Comparison of ENCODE assay signal across 30 mouse cellular contexts in the genomic region with DNA sequence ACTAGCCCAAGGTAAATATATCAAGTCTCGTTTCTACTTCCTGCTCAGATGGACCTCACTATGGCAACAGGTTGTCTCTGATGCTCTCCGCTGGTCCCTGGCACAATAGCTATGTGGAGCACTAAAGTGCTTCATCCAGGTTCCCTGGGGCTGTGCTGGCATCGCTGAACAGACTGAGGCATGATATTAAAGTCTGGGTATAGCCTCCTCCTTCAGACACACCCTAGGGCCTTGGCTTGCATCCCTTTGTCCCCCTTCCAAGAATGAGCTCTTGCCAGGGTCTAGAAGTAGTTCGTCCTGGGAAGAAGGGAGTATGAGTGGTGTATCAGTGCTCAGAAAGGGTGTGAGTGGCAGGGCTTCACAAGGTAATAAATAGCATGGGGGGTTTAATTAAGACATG.
DNase-seq lines count a peak whose midpoint lies in the region; ATAC-seq and TF ChIP-seq lines count a peak whose summit lies in the region.
"Had no signal": no experiment of that assay in that cellular context is flagged by ENCODE, and none has a peak within 500 bp of the region (broad histone marks: within the 10 kb centered on the region; RNA-seq: fewer than 3 reads in every experiment).

No protein-coding gene starts in this region.

- DNase-seq in adrenal gland, postnatal 14 days = peak; percentile 3
- no peak for DNase-seq in adrenal gland, adult (ENCODE audit: inconsistent age in 2 of 2, low spot score in 1 of 2)
- peak; percentile 24 to 54 for DNase-seq in cerebellum, postnatal 25 days
- DNase-seq in left cerebral cortex, postnatal 4 days = peak; percentile 76
- no peak for DNase-seq in left cerebral cortex, postnatal 36 days (ENCODE audit: low spot score in 2 of 2)
- peak; percentile 55 for DNase-seq in gastrocnemius, adult 2 months
- no peak for DNase-seq in kidney, adult 2 months
- DNase-seq: adrenal gland, postnatal 10 days; heart, adult 11 months; heart, postnatal 4 days; kidney, adult 11 months; kidney, postnatal 36 days; liver, postnatal 0 days; right cerebral cortex, adult 18-20 months; right cerebral cortex, postnatal 4 days; thymus, adult 18-20 months; thymus, postnatal 25 days had no signal

- TF ChIP-seq CTCF in gastrocnemius, adult 2 months (IDR thresholded peaks at IDR 0.05) = no peak
- no peak for TF ChIP-seq CTCF in kidney, adult 2 months (conservative IDR thresholded peaks at IDR 0.05; ENCODE audit: insufficient read depth, insufficient read length, low read depth, low read length)

- no peaks in the 10 kb centered on the region for H3K36me3 ChIP-seq in kidney, adult 2 months (ENCODE audit: control insufficient read depth, insufficient read depth, low read length)
- H3K36me3 ChIP-seq: embryonic facial prominence, embryonic 15.5 days; forebrain, embryonic 12.5 days; heart, embryonic 10.5 days; liver, embryonic 12.5 days; midbrain, embryonic 13.5 days; neural tube, embryonic 15.5 days had no signal

- no peak for TF ChIP-seq POLR2A in kidney, adult 2 months (IDR thresholded peaks at IDR 0.05; ENCODE audit: low read depth, low read length)

- no peak overlapping the region for H3K4me3 ChIP-seq in gastrocnemius, adult 2 months
- no peak overlapping the region for H3K4me3 ChIP-seq in kidney, adult 2 months (ENCODE audit: insufficient read depth, low read depth, low read length)
- H3K4me3 ChIP-seq: embryonic facial prominence, embryonic 15.5 days; forebrain, embryonic 12.5 days; heart, embryonic 10.5 days; layer of hippocampus, adult 2 months; left cerebral cortex, adult 2 months; liver, embryonic 12.5 days; midbrain, embryonic 13.5 days; neural tube, embryonic 15.5 days had no signal

- no peak overlapping the region for H3K27ac ChIP-seq in gastrocnemius, adult 2 months
- H3K27ac ChIP-seq in kidney, adult 2 months (ENCODE audit: insufficient read depth, low read depth, low read length) = no peak overlapping the region
- H3K27ac ChIP-seq: embryonic facial prominence, embryonic 15.5 days; forebrain, embryonic 12.5 days; heart, embryonic 10.5 days; hindbrain, embryonic 14.5 days; layer of hippocampus, adult 2 months; left cerebral cortex, adult 2 months; liver, embryonic 12.5 days; macrophage; midbrain, embryonic 13.5 days; neural tube, embryonic 15.5 days; stomach, postnatal 0 days had no signal

- H3K4me1 ChIP-seq in kidney, adult 2 months (ENCODE audit: control insufficient read depth, insufficient read depth, low read length) = no peaks in the 10 kb centered on the region
- H3K4me1 ChIP-seq: embryonic facial prominence, embryonic 15.5 days; forebrain, embryonic 12.5 days; heart, embryonic 10.5 days; liver, embryonic 12.5 days; midbrain, embryonic 13.5 days; neural tube, embryonic 15.5 days had no signal

- intact Hi-C loops in left cerebral cortex, postnatal 4 days (cut with DNase I) = no loop called here
- intact Hi-C loops in left cerebral cortex, postnatal 36 days (cut with DNase I) = no loop called here
- intact Hi-C loops in gastrocnemius, adult 2 months (cut with DNase I) = no loop called here

- no peak for ATAC-seq in cerebellum, adult (ENCODE audit: insufficient number of reproducible peaks, low FRiP score, low TSS enrichment)
- ATAC-seq: inflammation-experienced regulatory T-cells, adult 6 months; liver, embryonic 12.5 days; liver, postnatal 0 days; midbrain, embryonic 13.5 days had no signal

- H3K27me3 ChIP-seq in kidney, adult 2 months (replicated peaks; ENCODE audit: control insufficient read depth, insufficient read depth, low read length) = no peaks in the 10 kb centered on the region
- H3K27me3 ChIP-seq: embryonic facial prominence, embryonic 15.5 days had no signal

- 73% methylated on average over 4 of the region's 4 CpGs for WGBS in kidney, adult 2 months

Comparison
In these comparisons a context has a peak if more than half of its experiments do, and no peak if none do; other contexts are left out.
1. DNase-seq: peak in adrenal gland, postnatal 14 days (single experiment), cerebellum, postnatal 25 days (2 of 2), left cerebral cortex, postnatal 4 days (single experiment) and gastrocnemius, adult 2 months (single experiment); none in adrenal gland, adult (0 of 2), left cerebral cortex, postnatal 36 days (0 of 2) and kidney, adult 2 months (single experiment).